20 mouse cellular contexts compared by ENCODE assay signal in genomic region chr12:27916401-27916920, GRCm38 (mm10).
DNase-seq lines count a peak whose midpoint lies in the region; ATAC-seq and TF ChIP-seq lines count a peak whose summit lies in the region.
"Had no signal": no experiment of that assay in that cellular context is flagged by ENCODE, and none has a peak within 500 bp of the region (broad histone marks: within the 10 kb centered on the region; RNA-seq: fewer than 3 reads in every experiment).

No protein-coding gene starts in this region.

- H3K36me3 ChIP-seq in forebrain, postnatal 0 days (ENCODE audit: insufficient read depth): no peaks in the 10 kb centered on the region
- no peaks in the 10 kb centered on the region for H3K36me3 ChIP-seq in forebrain, embryonic 15.5 days
- no peaks in the 10 kb centered on the region for H3K36me3 ChIP-seq in kidney, embryonic 16.5 days (ENCODE audit: insufficient read depth, low read length)
- H3K36me3 ChIP-seq: forebrain, embryonic 10.5 days; heart, embryonic 13.5 days; stomach, embryonic 15.5 days had no signal

- no peak overlapping the region for H3K4me2 ChIP-seq in forebrain, postnatal 0 days (ENCODE audit: low read depth)
- H3K4me2 ChIP-seq in forebrain, embryonic 15.5 days (replicated peaks): no peak overlapping the region
- H3K4me2 ChIP-seq in kidney, embryonic 16.5 days (replicated peaks; ENCODE audit: low read depth, low read length): no peak overlapping the region
- H3K4me2 ChIP-seq: heart, embryonic 13.5 days; hindbrain, embryonic 14.5 days; midbrain, embryonic 11.5 days; stomach, embryonic 15.5 days had no signal

- no peak for TF ChIP-seq CTCF in forebrain, postnatal 0 days (IDR thresholded peaks at IDR 0.05; ENCODE audit: low read depth)
- TF ChIP-seq CTCF in brain, embryonic 14.5 days (IDR thresholded peaks at IDR 0.05; ENCODE audit: borderline replicate concordance, extremely low read depth, insufficient read depth, insufficient read length): no peak

- peak; percentile 36 for DNase-seq in forebrain, postnatal 0 days
- no peak for DNase-seq in kidney, adult 9 months
- peak; percentile 81 for DNase-seq in brain, embryonic 14.5 days (ENCODE audit: low read depth)
- DNase-seq in lung, postnatal 10 days: peak; percentile 55
- DNase-seq in urinary bladder, adult 2 months (ENCODE audit: low spot score): no peak
- DNase-seq in layer of hippocampus, postnatal 25 days (ENCODE audit: extremely low spot score in 1 of 2, low spot score in 1 of 2): no peak
- DNase-seq: adrenal gland, postnatal 36 days; cerebellum, adult 11 months; cerebellum, adult 9-11 months; gastrocnemius, postnatal 10 days; layer of hippocampus, postnatal 36 days; thymus, postnatal 36 days had no signal

- 48% methylated on average over 3 of the region's 3 CpGs for whole genome bisulfite sequencing in forebrain, postnatal 0 days
- WGBS in forebrain, embryonic 15.5 days: 53% methylated on average over 3 of the region's 3 CpGs
- 11% methylated on average over 3 of the region's 3 CpGs for WGBS in kidney, embryonic 16.5 days

- H3K4me1 ChIP-seq in forebrain, postnatal 0 days (ENCODE audit: insufficient read depth): no peaks in the 10 kb centered on the region
- H3K4me1 ChIP-seq in forebrain, embryonic 15.5 days: no peaks in the 10 kb centered on the region
- H3K4me1 ChIP-seq in kidney, embryonic 16.5 days (ENCODE audit: insufficient read depth, low read length): peaks cover 5% of the 10 kb centered on the region; the same call in 1 of the 2 replicates
- H3K4me1 ChIP-seq: forebrain, embryonic 10.5 days; heart, embryonic 13.5 days; stomach, embryonic 15.5 days had no signal

- no peak for TF ChIP-seq POLR2A in brain, embryonic 14.5 days (IDR thresholded peaks at IDR 0.05; ENCODE audit: borderline replicate concordance, extremely low read depth, insufficient read depth, insufficient read length, poor library complexity, severe bottlenecking)

- no peak for ATAC-seq in forebrain, postnatal 0 days
- ATAC-seq in forebrain, embryonic 15.5 days (replicated peaks): no peak
- peak; percentile 83 for ATAC-seq in kidney, embryonic 16.5 days (ENCODE audit: low FRiP score, low TSS enrichment)
- ATAC-seq: inflammation-experienced regulatory T-cells, adult 6 months had no signal

- H3K9me3 ChIP-seq in forebrain, postnatal 0 days (ENCODE audit: low read length): no peaks in the 10 kb centered on the region
- H3K9me3 ChIP-seq in forebrain, embryonic 15.5 days: no peaks in the 10 kb centered on the region
- no peaks in the 10 kb centered on the region for H3K9me3 ChIP-seq in kidney, embryonic 16.5 days (ENCODE audit: low read length)
- H3K9me3 ChIP-seq: forebrain, embryonic 10.5 days; heart, embryonic 13.5 days; stomach, embryonic 15.5 days had no signal

- no peak overlapping the region for H3K27ac ChIP-seq in forebrain, postnatal 0 days (ENCODE audit: low read depth, low read length)
- no peak overlapping the region for H3K27ac ChIP-seq in forebrain, embryonic 15.5 days (replicated peaks)
- H3K27ac ChIP-seq in kidney, embryonic 16.5 days (ENCODE audit: low read length): no peak overlapping the region
- H3K27ac ChIP-seq: forebrain, embryonic 10.5 days; heart, embryonic 13.5 days; hindbrain, embryonic 14.5 days; stomach, embryonic 15.5 days had no signal

- no peaks in the 10 kb centered on the region for H3K27me3 ChIP-seq in forebrain, postnatal 0 days (ENCODE audit: insufficient read depth, low read length)
- no peaks in the 10 kb centered on the region for H3K27me3 ChIP-seq in forebrain, embryonic 15.5 days
- peaks cover 5% of the 10 kb centered on the region; the same call in 1 of the 2 replicates for H3K27me3 ChIP-seq in kidney, embryonic 16.5 days (ENCODE audit: insufficient read depth, low read length)
- H3K27me3 ChIP-seq: heart, embryonic 13.5 days; stomach, embryonic 15.5 days had no signal

- H3K4me3 ChIP-seq in forebrain, postnatal 0 days (ENCODE audit: low read depth, low read length): no peak overlapping the region
- H3K4me3 ChIP-seq in forebrain, embryonic 15.5 days: no peak overlapping the region
- H3K4me3 ChIP-seq in kidney, embryonic 16.5 days (ENCODE audit: low read length): no peak overlapping the region
- H3K4me3 ChIP-seq: forebrain, embryonic 10.5 days; heart, embryonic 13.5 days; stomach, embryonic 15.5 days had no signal

- H3K9ac ChIP-seq in forebrain, postnatal 0 days: no peak overlapping the region
- H3K9ac ChIP-seq in forebrain, embryonic 15.5 days (replicated peaks): no peak overlapping the region
- H3K9ac ChIP-seq in kidney, embryonic 16.5 days (replicated peaks; ENCODE audit: low read length): no peak overlapping the region
- H3K9ac ChIP-seq: heart, embryonic 13.5 days; hindbrain, embryonic 14.5 days; stomach, embryonic 15.5 days had no signal

Comparison
In these comparisons a context has a peak if more than half of its experiments do, and no peak if none do; other contexts are left out.
1. DNase-seq: peak in forebrain, postnatal 0 days (single experiment), brain, embryonic 14.5 days (single experiment) and lung, postnatal 10 days (single experiment); none in kidney, adult 9 months (single experiment), urinary bladder, adult 2 months (single experiment) and layer of hippocampus, postnatal 25 days (0 of 2).